In genomic region chr5:31179301-31179765, GRCm38 (mm10) we compare ENCODE assay signal across 8 mouse cellular contexts. TPM values are rescaled to one million over a fixed set of nuclear protein-coding genes. Genes with fewer than 3 reads are reported as not detected.
DNase-seq lines count a peak whose midpoint lies in the region; ATAC-seq and TF ChIP-seq lines count a peak whose summit lies in the region.

No protein-coding gene starts in this region.

- H3K9me3 ChIP-seq in neural tube, embryonic 11.5 days (ENCODE audit: control insufficient read depth, low read length), result no peaks in the 10 kb centered on the region
- H3K9me3 ChIP-seq in heart, embryonic 15.5 days (replicated peaks), result no peaks in the 10 kb centered on the region
- H3K9me3 ChIP-seq in limb, embryonic 12.5 days, result no peaks in the 10 kb centered on the region

- DNase-seq in neural tube, embryonic 11.5 days (ENCODE audit: low spot score), result peak; percentile 55
- no peak for DNase-seq in neural tube, embryonic 10.5 days (ENCODE audit: extremely low spot score, low spot score)
- peak; percentile 48 for DNase-seq in brain, adult 2 months (ENCODE audit: low read depth, low spot score)
- no peak for DNase-seq in urinary bladder, postnatal 10 days (ENCODE audit: low spot score)
- no peak for DNase-seq in layer of hippocampus, adult 9-11 months

- peak overlapping the region; percentile 69 for H3K9ac ChIP-seq in neural tube, embryonic 11.5 days (ENCODE audit: low read length)
- peak overlapping the region; percentile 62 for H3K9ac ChIP-seq in heart, embryonic 15.5 days
- H3K9ac ChIP-seq in limb, embryonic 12.5 days (replicated peaks), result peak overlapping the region; percentile 83

- peak overlapping the region; percentile 71 for H3K4me2 ChIP-seq in neural tube, embryonic 11.5 days (ENCODE audit: low read depth)
- H3K4me2 ChIP-seq in heart, embryonic 15.5 days, result peak overlapping the region; percentile 82
- H3K4me2 ChIP-seq in limb, embryonic 12.5 days, result peak overlapping the region; percentile 82
- H3K4me2 ChIP-seq in myocyte (ENCODE audit: low read depth), result peak overlapping the region; percentile 83

- no peaks in the 10 kb centered on the region for H3K36me3 ChIP-seq in neural tube, embryonic 11.5 days (ENCODE audit: control insufficient read depth, insufficient read depth, low read length)
- H3K36me3 ChIP-seq in heart, embryonic 15.5 days, result no peaks in the 10 kb centered on the region
- H3K36me3 ChIP-seq in limb, embryonic 12.5 days, result peaks cover 14% of the 10 kb centered on the region
- peaks cover 2% of the 10 kb centered on the region for H3K36me3 ChIP-seq in myocyte (ENCODE audit: control insufficient read depth, insufficient read depth)

- peak; percentile 67; the same call in 1 of the 2 replicates for ATAC-seq in neural tube, embryonic 11.5 days (ENCODE audit: insufficient read depth, low FRiP score, low TSS enrichment)
- peak; percentile 61 for ATAC-seq in heart, embryonic 15.5 days (replicated peaks; ENCODE audit: insufficient number of reproducible peaks, insufficient read depth, low FRiP score, low read depth)
- ATAC-seq in limb, embryonic 12.5 days (ENCODE audit: insufficient number of reproducible peaks, insufficient read depth, low FRiP score, low TSS enrichment, low read depth), result peak; percentile 60

- under 1% methylated on average over 25 of the region's 25 CpGs for WGBS in neural tube, embryonic 11.5 days
- under 1% methylated on average over 25 of the region's 25 CpGs for WGBS in heart, embryonic 15.5 days
- under 1% methylated on average over 25 of the region's 25 CpGs for WGBS in limb, embryonic 12.5 days

- H3K4me3 ChIP-seq in neural tube, embryonic 11.5 days (ENCODE audit: low read depth, low read length), result peak overlapping the region; percentile 67
- peak overlapping the region; percentile 84 for H3K4me3 ChIP-seq in heart, embryonic 15.5 days
- H3K4me3 ChIP-seq in limb, embryonic 12.5 days (replicated peaks), result peak overlapping the region; percentile 66
- peak overlapping the region; percentile 92 for H3K4me3 ChIP-seq in myocyte

- TF ChIP-seq POLR2A in myocyte (IDR thresholded peaks at IDR 0.05; ENCODE audit: insufficient read length, low read depth), result no peak

- peaks cover 53% of the 10 kb centered on the region for H3K79me2 ChIP-seq in myocyte (ENCODE audit: control insufficient read depth, insufficient read depth)

- peak overlapping the region; percentile 80 for H3ac ChIP-seq in myocyte (ENCODE audit: control insufficient read depth, insufficient read length)

- peaks cover 4% of the 10 kb centered on the region; the same call in 1 of the 2 replicates for H3K4me1 ChIP-seq in neural tube, embryonic 11.5 days (ENCODE audit: control insufficient read depth, insufficient read depth, low read length)
- H3K4me1 ChIP-seq in heart, embryonic 15.5 days (replicated peaks), result peaks cover 12% of the 10 kb centered on the region
- H3K4me1 ChIP-seq in limb, embryonic 12.5 days (replicated peaks), result peaks cover 5% of the 10 kb centered on the region; the same call in 1 of the 2 replicates

- no peaks in the 10 kb centered on the region for H3K27me3 ChIP-seq in neural tube, embryonic 11.5 days (ENCODE audit: control insufficient read depth, insufficient read depth, low read length)
- no peaks in the 10 kb centered on the region for H3K27me3 ChIP-seq in heart, embryonic 15.5 days
- no peaks in the 10 kb centered on the region for H3K27me3 ChIP-seq in limb, embryonic 12.5 days
- H3K27me3 ChIP-seq in myocyte (ENCODE audit: control insufficient read depth, insufficient read depth, insufficient read length), result no peaks in the 10 kb centered on the region

- peak overlapping the region; percentile 94 for H3K27ac ChIP-seq in neural tube, embryonic 11.5 days (ENCODE audit: low read depth, low read length)
- peak overlapping the region; percentile 97 for H3K27ac ChIP-seq in heart, embryonic 15.5 days
- H3K27ac ChIP-seq in limb, embryonic 12.5 days, result peak overlapping the region; percentile 98

TF ChIP-seq in myocyte, 11 proteins besides CTCF, POLR2A, EP300 and RAD21:
- TF ChIP-seq CEBPB (IDR thresholded peaks at IDR 0.05; ENCODE audit: insufficient read depth, poor library complexity, severe bottlenecking) (no peak), REST (IDR thresholded peaks at IDR 0.05; ENCODE audit: insufficient read depth, insufficient read length) (no peak), TCF12 (IDR thresholded peaks at IDR 0.05; ENCODE audit: insufficient read depth, poor library complexity, severe bottlenecking) (no peak), MYOD1 (IDR thresholded peaks at IDR 0.05; ENCODE audit: control insufficient read depth in 1 of 3, insufficient read length in 2 of 3, low read depth in 2 of 3) (no peak), USF1 (IDR thresholded peaks at IDR 0.05; ENCODE audit: low read depth) (no peak), SRF (IDR thresholded peaks at IDR 0.05; ENCODE audit: control insufficient read depth, insufficient read length, low read depth) (no peak), TCF3 (IDR thresholded peaks at IDR 0.05; ENCODE audit: insufficient read length, low read depth) (no peak), E2F4 (IDR thresholded peaks at IDR 0.05; ENCODE audit: insufficient read depth) (peak; percentile 50)

RNA-seq across cellular contexts. Expression of gene Gm29609, which starts 0.4 kb away (rescaled TPM):
- 1.3 and 1.7 TPM in 2 replicates for polyA plus RNA-seq in neural tube, embryonic 11.5 days (2014; fragmentation: Nextera tagmentation; extraction: Ambion mirVana)
- 0.63 and 2.1 TPM in 2 replicates for polyA plus RNA-seq in heart, embryonic 15.5 days (2015; fragmentation: Nextera tagmentation; extraction: Ambion mirVana)
- 0.80 and 1.5 TPM in 2 replicates for polyA plus RNA-seq in limb, embryonic 12.5 days (2016; fragmentation: Nextera tagmentation; extraction: Ambion mirVana)
- 2.6 TPM for polyA plus RNA-seq in myocyte (2012; fragmentation: generic; extraction: Trizol)

RNA-seq across cellular contexts. Expression of gene Gtf3c2, which starts 0.6 kb away (rescaled TPM):
- 75.1 and 89.0 TPM in 2 replicates for polyA plus RNA-seq in neural tube, embryonic 11.5 days (2014; fragmentation: Nextera tagmentation; extraction: Ambion mirVana)
- polyA plus RNA-seq in heart, embryonic 15.5 days (2015; fragmentation: Nextera tagmentation; extraction: Ambion mirVana), result 37.2 and 44.8 TPM in 2 replicates
- 101 and 108 TPM in 2 replicates for polyA plus RNA-seq in limb, embryonic 12.5 days (2016; fragmentation: Nextera tagmentation; extraction: Ambion mirVana)
- 24.9 TPM for polyA plus RNA-seq in myocyte (2012; fragmentation: generic; extraction: Trizol)

RNA-seq across cellular contexts. Expression of gene Snx17, which starts 13.7 kb away (rescaled TPM):
- 134 and 137 TPM in 2 replicates for polyA plus RNA-seq in neural tube, embryonic 11.5 days (2014; fragmentation: Nextera tagmentation; extraction: Ambion mirVana)
- 107 and 117 TPM in 2 replicates for polyA plus RNA-seq in heart, embryonic 15.5 days (2015; fragmentation: Nextera tagmentation; extraction: Ambion mirVana)
- polyA plus RNA-seq in limb, embryonic 12.5 days (2016; fragmentation: Nextera tagmentation; extraction: Ambion mirVana), result 149 and 153 TPM in 2 replicates
- 138 TPM for polyA plus RNA-seq in myocyte (2012; fragmentation: generic; extraction: Trizol)

RNA-seq across cellular contexts. Expression of gene Eif2b4, which starts 13.9 kb away (rescaled TPM):
- polyA plus RNA-seq in neural tube, embryonic 11.5 days (2014; fragmentation: Nextera tagmentation; extraction: Ambion mirVana), result 69.6 and 77.7 TPM in 2 replicates
- 51.8 and 64.7 TPM in 2 replicates for polyA plus RNA-seq in heart, embryonic 15.5 days (2015; fragmentation: Nextera tagmentation; extraction: Ambion mirVana)
- 69.3 and 76.1 TPM in 2 replicates for polyA plus RNA-seq in limb, embryonic 12.5 days (2016; fragmentation: Nextera tagmentation; extraction: Ambion mirVana)
- polyA plus RNA-seq in myocyte (2012; fragmentation: generic; extraction: Trizol), result 60.2 TPM

RNA-seq across cellular contexts. Expression of gene Zfp513, which starts 22.8 kb away (rescaled TPM):
- polyA plus RNA-seq in neural tube, embryonic 11.5 days (2014; fragmentation: Nextera tagmentation; extraction: Ambion mirVana), result 6.4 and 7.0 TPM in 2 replicates
- 5.4 and 8.0 TPM in 2 replicates for polyA plus RNA-seq in heart, embryonic 15.5 days (2015; fragmentation: Nextera tagmentation; extraction: Ambion mirVana)
- 16.7 and 19.3 TPM in 2 replicates for polyA plus RNA-seq in limb, embryonic 12.5 days (2016; fragmentation: Nextera tagmentation; extraction: Ambion mirVana)
- 25.6 TPM for polyA plus RNA-seq in myocyte (2012; fragmentation: generic; extraction: Trizol)

Comparison
In these comparisons a context has a peak if more than half of its experiments do, and no peak if none do; other contexts are left out.
1. DNase-seq: peak in neural tube, embryonic 11.5 days (single experiment) and brain, adult 2 months (single experiment); none in neural tube, embryonic 10.5 days (single experiment), urinary bladder, postnatal 10 days (single experiment) and layer of hippocampus, adult 9-11 months (single experiment).
2. Peak in every context shown above with its lines, with median percentiles within 50 percentile points of each other: ATAC-seq, H3K27ac ChIP-seq, H3K4me2 ChIP-seq, H3K4me3 ChIP-seq and H3K9ac ChIP-seq.